Mouse (Mus musculus) neural tube, embryonic 14.5 days (tissue): ENCODE measurements at regions not wholly inside any gene's neighbourhood (a gene's known extent, or its start where the extent isn't known, plus 50 kb on each side); places are given as distances from the start of the nearest gene placed in this dataset.

Experiments
- ATAC-seq: fragments of 200-750 bp; cut with Nextera tagmentation; 2 replicates; pipeline ENCODE4 v1.8.0; 2017; ENCODE audit warnings: low read depth, mild to moderate bottlenecking, moderate TSS enrichment, moderate library complexity
- H3K27ac ChIP-seq: fragments of 300-500 bp; sonication (generic); 2 replicates; pipeline ENCODE4 v1.5.1; 2014; ENCODE audit warnings: low read depth, mild to moderate bottlenecking, control low read depth, low read length, moderate library complexity, mixed read lengths
- H3K27me3 ChIP-seq: fragments of 300-500 bp; sonication (generic); 2 replicates; pipeline ENCODE4 v1.6.1; 2014; ENCODE audit warnings: low read length; ENCODE audit not compliant: control insufficient read depth, insufficient read depth
- H3K36me3 ChIP-seq: fragments of 300-500 bp; sonication (generic); 2 replicates; pipeline ENCODE4 v1.6.1; 2014; ENCODE audit warnings: low read length, mixed read lengths; ENCODE audit not compliant: control insufficient read depth, insufficient read depth
- H3K4me1 ChIP-seq: fragments of 300-500 bp; sonication (generic); 2 replicates; pipeline ENCODE4 v1.6.1; 2014; ENCODE audit warnings: low read length; ENCODE audit not compliant: control insufficient read depth, insufficient read depth
- H3K4me2 ChIP-seq: fragments of 300-500 bp; sonication (generic); 2 replicates; pipeline ENCODE4 v1.6.1; 2014; ENCODE audit warnings: mild to moderate bottlenecking, low read depth, low read length, control low read depth
- H3K4me3 ChIP-seq: fragments of 300-500 bp; sonication (generic); 2 replicates; pipeline ENCODE4 v1.5.1; 2014; ENCODE audit warnings: low read depth, low read length, control low read depth, mixed read lengths
- H3K9ac ChIP-seq: fragments of 300-500 bp; sonication (generic); replicated peaks from 2 replicates; pipeline ENCODE4 v1.6.1; 2014; ENCODE audit warnings: low read depth, mild to moderate bottlenecking, control low read depth, low read length, mixed read lengths
- H3K9me3 ChIP-seq: fragments of 300-500 bp; sonication (generic); 2 replicates; pipeline ENCODE4 v1.6.1; 2016; ENCODE audit warnings: low read length; ENCODE audit not compliant: control insufficient read depth
- WGBS: fragments of 180-500 bp; shearing (Covaris S2); extraction: QIAGEN DNeasy Blood & Tissue Kit; methylation state at CpG from one replicate; pipeline ENCODE4 v1.1.7; 2014; 5-methylcytosine and 5-hydroxymethylcytosine counted together

GRCm38 (mm10) chr17:87848964-87849363 lies 51.2 kb upstream of the Kcnk12 start:
- Histone ChIP-seq H3K4me1 (no peaks in the 10 kb centered on the region), H3K4me2 (no peak overlapping the region), H3K36me3 (no peaks in the 10 kb centered on the region), H3K9ac (no peak overlapping the region), H3K27ac (no peak overlapping the region), H3K4me3 (no peak overlapping the region), H3K27me3 (no peaks in the 10 kb centered on the region), H3K9me3 (no peaks in the 10 kb centered on the region)
- ATAC-seq, result no peak
- WGBS, result 92% methylated on average over 3 of the region's 3 CpGs
